Mouse (Mus musculus): Measurements from ENCODE around the gene Plod1. TPM values are rescaled to one million over a fixed set of nuclear protein-coding genes. Genes with fewer than 3 reads are reported as not detected.
A peak's percentile ranks its signal among the peaks of the same experiment; 100 is the strongest.
"Not testable (repeated sequence)": the region's sequence is repeated elsewhere in the genome, so short reads cannot be mapped to it uniquely, and the experiment has no call there.

Gene Plod1
- total RNA-seq, 1 experiment from 2014 or later: 11.4 TPM

- no peak for ATAC-seq (replicated peaks; ENCODE audit: low read depth, poor library complexity, severe bottlenecking)
These were observed 39.2 kb downstream of the Plod1 start for GRCm38 (mm10) chr4:147897348-147897747.

GRCm38 (mm10) chr4:147896411-147896810 is 40.2 kb downstream of the Plod1 start:
- ATAC-seq (replicated peaks; ENCODE audit: low read depth, poor library complexity, severe bottlenecking): 0 out of 2 replicates have a peak, but pooled peaks have one; percentile 11

- no peak for ATAC-seq (replicated peaks; ENCODE audit: low read depth, poor library complexity, severe bottlenecking)
These were observed 40.7 kb downstream of the Plod1 start for GRCm38 (mm10) chr4:147895815-147896330.

GRCm38 (mm10) chr4:147890341-147890740 is 46.2 kb downstream of the Plod1 start:
- no peak for ATAC-seq (replicated peaks; ENCODE audit: low read depth, poor library complexity, severe bottlenecking)

- ATAC-seq (replicated peaks; ENCODE audit: low read depth, poor library complexity, severe bottlenecking): peak; percentile 42; the same call in 1 of the 2 replicates
These were observed 48.3 kb downstream of the Plod1 start for GRCm38 (mm10) chr4:147888237-147888636.

- no peak for ATAC-seq (replicated peaks; ENCODE audit: low read depth, poor library complexity, severe bottlenecking)
These were observed 49.3 kb downstream of the Plod1 start for GRCm38 (mm10) chr4:147887277-147887676.

GRCm38 (mm10) chr4:147886158-147886557 is 50.4 kb downstream of the Plod1 start:
- no peak for ATAC-seq (replicated peaks; ENCODE audit: low read depth, poor library complexity, severe bottlenecking)

GRCm38 (mm10) chr4:147884138-147884537 is 52.4 kb downstream of the Plod1 start:
- ATAC-seq (replicated peaks; ENCODE audit: low read depth, poor library complexity, severe bottlenecking): no peak

GRCm38 (mm10) chr4:147883041-147883440 is 53.5 kb downstream of the Plod1 start:
- ATAC-seq (replicated peaks; ENCODE audit: low read depth, poor library complexity, severe bottlenecking): no peak

GRCm38 (mm10) chr4:147881792-147882191 is 54.8 kb downstream of the Plod1 start:
- no peak for ATAC-seq (replicated peaks; ENCODE audit: low read depth, poor library complexity, severe bottlenecking)

- ATAC-seq (replicated peaks; ENCODE audit: low read depth, poor library complexity, severe bottlenecking): no peak
These were observed 56.7 kb downstream of the Plod1 start for GRCm38 (mm10) chr4:147879865-147880264.

- ATAC-seq (replicated peaks; ENCODE audit: low read depth, poor library complexity, severe bottlenecking): no peak
These were observed 57.1 kb downstream of the Plod1 start for GRCm38 (mm10) chr4:147879456-147879855.

- ATAC-seq (replicated peaks; ENCODE audit: low read depth, poor library complexity, severe bottlenecking): no peak
These were observed 58.0 kb downstream of the Plod1 start for GRCm38 (mm10) chr4:147878537-147878936.

GRCm38 (mm10) chr4:147875852-147876575 is 60.6 kb downstream of the Plod1 start:
- peak; percentile 42 for ATAC-seq (replicated peaks; ENCODE audit: low read depth, poor library complexity, severe bottlenecking)

- 0 out of 2 replicates have a peak, but pooled peaks have one; percentile 1 for ATAC-seq (replicated peaks; ENCODE audit: low read depth, poor library complexity, severe bottlenecking)
These were observed 67.3 kb downstream of the Plod1 start for GRCm38 (mm10) chr4:147869238-147869637.

GRCm38 (mm10) chr4:147868450-147869031 is 68.0 kb downstream of the Plod1 start, which contains the start of the genes Miip and Fv1:
TSS of gene Miip (minus strand) at chr4:147868816.
TSS of gene Fv1 (plus strand) at chr4:147868979.
- ATAC-seq (replicated peaks; ENCODE audit: low read depth, poor library complexity, severe bottlenecking): peak; percentile 92

- ATAC-seq (replicated peaks; ENCODE audit: low read depth, poor library complexity, severe bottlenecking): no peak
These were observed 68.8 kb downstream of the Plod1 start for GRCm38 (mm10) chr4:147867563-147868449.

- not testable (repeated sequence) for ATAC-seq (replicated peaks; ENCODE audit: low read depth, poor library complexity, severe bottlenecking)
These were observed 69.8 kb downstream of the Plod1 start for GRCm38 (mm10) chr4:147866793-147867192.

GRCm38 (mm10) chr4:147866056-147866455 is 70.5 kb downstream of the Plod1 start:
- no peak for ATAC-seq (replicated peaks; ENCODE audit: low read depth, poor library complexity, severe bottlenecking)

GRCm38 (mm10) chr4:147865651-147866050 is 70.9 kb downstream of the Plod1 start:
- no peak for ATAC-seq (replicated peaks; ENCODE audit: low read depth, poor library complexity, severe bottlenecking)
